9 mouse cellular contexts compared by ENCODE assay signal in genomic region chr1:88300301-88301050, GRCm38 (mm10). TPM values are rescaled to one million over a fixed set of nuclear protein-coding genes. Genes with fewer than 3 reads are reported as not detected.
A peak's percentile ranks its signal among the peaks of the same experiment; 100 is the strongest.
DNase-seq lines count a peak whose midpoint lies in the region; ATAC-seq lines count a peak whose summit lies in the region.
"Had no signal": no experiment of that assay in that cellular context is flagged by ENCODE, and none has a peak within 500 bp of the region (broad histone marks: within the 10 kb centered on the region; RNA-seq: fewer than 3 reads in every experiment).

No protein-coding gene starts in this region.

- H3K4me1 ChIP-seq in liver, embryonic 16.5 days (ENCODE audit: control insufficient read depth, low read depth, low read length), result no peaks in the 10 kb centered on the region

- no peak overlapping the region for H3K27ac ChIP-seq in liver, embryonic 16.5 days (ENCODE audit: low read length)

- no peak overlapping the region for H3K4me3 ChIP-seq in liver, embryonic 16.5 days (ENCODE audit: low read depth, low read length)

- H3K9me3 ChIP-seq in liver, embryonic 16.5 days (replicated peaks; ENCODE audit: control insufficient read depth, low read length), result peaks cover 14% of the 10 kb centered on the region

- H3K27me3 ChIP-seq in liver, embryonic 16.5 days (ENCODE audit: control insufficient read depth, insufficient read depth, low read depth, low read length), result no peaks in the 10 kb centered on the region

- 30% methylated on average over 5 of the region's 5 CpGs for WGBS in liver, embryonic 16.5 days (ENCODE audit: insufficient replicate concordance)

- H3K36me3 ChIP-seq in liver, embryonic 16.5 days (ENCODE audit: control insufficient read depth, insufficient read depth), result no peaks in the 10 kb centered on the region

- DNase-seq in embryo, embryonic 10 days (ENCODE audit: low spot score), result peak; percentile 4
- no peak for DNase-seq in embryo, embryonic 11 days
- peak; percentile 12 for DNase-seq in retina, postnatal 1 day
- no peak for DNase-seq in retina, embryonic 14.5 days (ENCODE audit: low spot score)
- DNase-seq in frontal cortex, postnatal 10 days (ENCODE audit: low spot score in 2 of 2), result no peak
- no peak for DNase-seq in c-Kit-positive CD71-positive TER-119-positive erythroid progenitor cells, embryonic 14.5 days (ENCODE audit: low spot score)

- no peak overlapping the region for H3K9ac ChIP-seq in liver, embryonic 16.5 days (ENCODE audit: low read depth, low read length)

- no peak overlapping the region for H3K4me2 ChIP-seq in liver, embryonic 16.5 days (ENCODE audit: low read depth, low read length)

- ATAC-seq in liver, embryonic 16.5 days (ENCODE audit: low read depth), result peak; percentile 5; the same call in 1 of the 2 replicates
- no peak for ATAC-seq in activated CD4-positive, CD25-positive, alpha-beta regulatory T cell, adult 4 months

RNA-seq across cellular contexts. Expression of gene Trpm8, which starts 23.0 kb away (rescaled TPM):
- polyA plus RNA-seq in liver, embryonic 16.5 days (2015; fragmentation: Nextera tagmentation; extraction: Ambion mirVana), result not detected in 2 replicates
- not detected for polyA plus RNA-seq in activated CD4-positive, CD25-positive, alpha-beta regulatory T cell, adult 4 months (2017; shearing (Covaris generic))
- polyA plus RNA-seq: urinary bladder, adult 2 months had no signal

RNA-seq across cellular contexts. Expression of gene Hjurp, which starts 23.0 kb away (rescaled TPM):
- 69.3 and 71.4 TPM in 2 replicates for polyA plus RNA-seq in liver, embryonic 16.5 days (2015; fragmentation: Nextera tagmentation; extraction: Ambion mirVana)
- polyA plus RNA-seq in activated CD4-positive, CD25-positive, alpha-beta regulatory T cell, adult 4 months (2017; shearing (Covaris generic)), result 10 to 100 TPM; 38.2 to 70.5 TPM

Comparison
In these comparisons a context has a peak if more than half of its experiments do, and no peak if none do; other contexts are left out.
1. DNase-seq: peak in embryo, embryonic 10 days (single experiment) and retina, postnatal 1 day (single experiment); none in embryo, embryonic 11 days (single experiment), retina, embryonic 14.5 days (single experiment), frontal cortex, postnatal 10 days (0 of 2) and c-Kit-positive CD71-positive TER-119-positive erythroid progenitor cells, embryonic 14.5 days (single experiment).